In genomic region chr11:43023109-43023688, GRCm38 (mm10) we compare ENCODE assay signal across 22 mouse cellular contexts. TPM values are rescaled to one million over a fixed set of nuclear protein-coding genes. Genes with fewer than 3 reads are reported as not detected.
"Had no signal": no experiment of that assay in that cellular context is flagged by ENCODE, and none has a peak within 500 bp of the region (broad histone marks: within the 10 kb centered on the region; RNA-seq: fewer than 3 reads in every experiment).

No protein-coding gene starts in this region.

- H3K4me2 ChIP-seq: lung, embryonic 15.5 days; midbrain, embryonic 11.5 days; midbrain, embryonic 13.5 days; midbrain, embryonic 15.5 days; neural tube, embryonic 12.5 days had no signal

- ATAC-seq: lung, postnatal 0 days; midbrain, embryonic 13.5 days; midbrain, embryonic 15.5 days had no signal

- DNase-seq: lung, adult 2 months; lung, postnatal 14 days; lung, postnatal 36 days; right cerebral cortex, postnatal 14 days; spleen, adult 18-20 months; thymus, adult 2 months; thymus, postnatal 25 days; thymus, postnatal 4 days had no signal

- H3K27me3 ChIP-seq: lung, embryonic 15.5 days; megakaryocyte, embryonic 14.5 days; midbrain, embryonic 13.5 days; midbrain, embryonic 15.5 days; neural tube, embryonic 12.5 days had no signal

- H3K4me3 ChIP-seq: lung, embryonic 15.5 days; megakaryocyte, embryonic 14.5 days; midbrain, embryonic 13.5 days; midbrain, embryonic 15.5 days; neural tube, embryonic 12.5 days had no signal

- H3K27ac ChIP-seq: lung, embryonic 15.5 days; macrophage; midbrain, embryonic 13.5 days; midbrain, embryonic 15.5 days; neural tube, embryonic 12.5 days had no signal

- H3K4me1 ChIP-seq: lung, embryonic 15.5 days; megakaryocyte, embryonic 14.5 days; midbrain, embryonic 13.5 days; midbrain, embryonic 15.5 days; neural tube, embryonic 12.5 days had no signal

- H3K36me3 ChIP-seq: lung, embryonic 15.5 days; midbrain, embryonic 13.5 days; midbrain, embryonic 15.5 days; neural tube, embryonic 12.5 days had no signal

- H3K9me3 ChIP-seq: lung, embryonic 15.5 days; megakaryocyte, embryonic 14.5 days; midbrain, embryonic 13.5 days; midbrain, embryonic 15.5 days; neural tube, embryonic 12.5 days had no signal

- H3K9ac ChIP-seq: lung, embryonic 15.5 days; midbrain, embryonic 13.5 days; midbrain, embryonic 15.5 days; neural tube, embryonic 12.5 days had no signal

RNA-seq across cellular contexts. Expression of gene Gm9972, which starts 12.3 kb away (rescaled TPM):
- total RNA-seq: megakaryocyte progenitor cell, adult 5-6 weeks; midbrain, postnatal 0 days; monocyte, adult 5-6 weeks; neutrophil, adult 5-6 weeks had no signal
- polyA plus RNA-seq: lung, adult 2 months; lung, postnatal 0 days; macrophage; midbrain, embryonic 11.5 days; midbrain, embryonic 13.5 days; midbrain, embryonic 15.5 days; midbrain, postnatal 0 days; neural tube, embryonic 14.5 days; testis, adult 2 months; thymus, adult 2 months had no signal
